Mouse (Mus musculus): ENCODE data around the gene Csf3r. TPM values are rescaled to one million over a fixed set of nuclear protein-coding genes. Genes with fewer than 3 reads are reported as not detected.

The Csf3r gene
- total RNA-seq, 4 experiments from 2014 or later, result 0.10 to 0.44 (median 0.36) TPM

Other genes starting within 250 kb of the Csf3r start
- gene Mrps15, start 22.4 kb downstream of the Csf3r start, total RNA-seq (2022), result 10 to 100 TPM; 62.8 to 70.5 (median 66.0) TPM
- gene Oscp1, start 34.0 kb downstream of the Csf3r start, total RNA-seq (2022), result 1 to 10 TPM; 1.2 to 3.2 (median 2.9) TPM
- gene Lsm10, start 72.1 kb downstream of the Csf3r start, total RNA-seq (2022), result 10 to 100 TPM in 1 of 4 experiments, 1 to 10 TPM in 3; 8.8 to 10.9 (median 9.4) TPM
- 100 to 1,000 TPM; 122 to 135 (median 128) TPM for gene Stk40, start 79.4 kb downstream of the Csf3r start, total RNA-seq (2022)
- gene Eva1b, start 123.2 kb downstream of the Csf3r start, total RNA-seq (2022), result 1 to 10 TPM; 2.0 to 4.9 (median 2.6) TPM
- under 1 TPM; 0.46 to 0.86 (median 0.68) TPM for gene Sh3d21, start 138.9 kb downstream of the Csf3r start, total RNA-seq (2022)
- 100 to 1,000 TPM in 3 of 4 experiments, 10 to 100 TPM in 1; 95.8 to 107 (median 105) TPM for gene Thrap3, start 178.2 kb downstream of the Csf3r start, total RNA-seq (2022)
- gene Map7d1, start 231.8 kb downstream of the Csf3r start, total RNA-seq (2022), result 100 to 1,000 TPM; 138 to 195 (median 173) TPM
- 10 to 100 TPM; 19.7 to 23.2 (median 22.3) TPM for gene Trappc3, start 237.8 kb downstream of the Csf3r start, total RNA-seq (2022)